In the genomic region with DNA sequence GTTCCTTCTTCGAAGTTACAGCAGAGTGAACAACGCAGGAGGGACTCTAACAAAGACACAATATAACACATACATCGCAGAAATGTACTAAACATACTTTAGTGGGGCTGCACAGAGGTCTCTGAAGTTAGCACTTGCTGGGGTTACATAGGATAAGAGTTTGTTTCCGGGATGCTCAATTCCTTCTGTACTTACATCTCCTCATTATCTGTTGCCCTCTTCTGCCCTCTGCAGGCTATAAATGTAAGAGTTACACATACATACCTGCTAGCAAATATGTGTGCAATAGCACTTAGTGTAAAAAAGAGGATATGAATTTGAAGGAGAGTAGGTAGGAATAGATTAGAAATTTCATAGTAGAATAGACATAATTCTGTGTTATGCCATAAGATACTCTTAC, we compare ENCODE assay signal across 8 mouse cellular contexts. TPM values are rescaled to one million over a fixed set of nuclear protein-coding genes. Genes with fewer than 3 reads are reported as not detected.
DNase-seq lines count a peak whose midpoint lies in the region; ATAC-seq and TF ChIP-seq lines count a peak whose summit lies in the region.

No protein-coding gene starts in this region.

- H3K27me3 ChIP-seq in heart, embryonic 10.5 days (ENCODE audit: insufficient read depth, poor library complexity, severe bottlenecking): no peaks in the 10 kb centered on the region

- H3K9me3 ChIP-seq in heart, embryonic 10.5 days: no peaks in the 10 kb centered on the region

- ATAC-seq in erythroid progenitor cell, adult 5-6 weeks (replicated peaks; ENCODE audit: low FRiP score, poor library complexity, severe bottlenecking): no peak; the same call in 1 of the 2 replicates

- no peak overlapping the region for H3K4me3 ChIP-seq in heart, embryonic 10.5 days
- no peak overlapping the region for H3K4me3 ChIP-seq in layer of hippocampus, adult 2 months

- peak; percentile 42 for DNase-seq in heart, adult 8-10 months (ENCODE audit: low spot score)
- no peak for DNase-seq in heart, embryonic 10.5 days (ENCODE audit: low spot score)
- DNase-seq in B cell, adult 2 months: peak; percentile 37
- DNase-seq in c-Kit-positive CD71-positive TER-119-negative erythroid progenitor cells, embryonic 14.5 days (ENCODE audit: low read depth): peak; percentile 38
- DNase-seq in forelimb bud, embryonic 11.5 days (ENCODE audit: low read depth, low spot score): peak; percentile 35
- DNase-seq in layer of hippocampus, adult 2 months (ENCODE audit: low spot score in 2 of 2): peak; percentile 51 to 61
- peak; percentile 75 for DNase-seq in naive thymus-derived CD4-positive, alpha-beta T cell, adult 2 months (ENCODE audit: low read depth)

- no peak overlapping the region for H3K27ac ChIP-seq in heart, embryonic 10.5 days
- no peak overlapping the region for H3K27ac ChIP-seq in layer of hippocampus, adult 2 months

- H3K36me3 ChIP-seq in heart, embryonic 10.5 days: no peaks in the 10 kb centered on the region

- TF ChIP-seq CTCF in layer of hippocampus, adult 2 months (conservative IDR thresholded peaks at IDR 0.05): peak; percentile 92

- WGBS in heart, embryonic 10.5 days: 46% methylated on average over 4 of the region's 4 CpGs

- H3K4me1 ChIP-seq in heart, embryonic 10.5 days: no peaks in the 10 kb centered on the region

RNA-seq across cellular contexts. Expression of a gene that starts 44.4 kb away (rescaled TPM):
- 10 to 100 TPM; 16.5 to 20.4 (median 18.7) TPM for total RNA-seq in heart, adult 8-10 months (2022)
- 43.3 and 50.2 TPM in 2 replicates for polyA plus RNA-seq in heart, embryonic 10.5 days (2016; fragmentation: Nextera tagmentation; extraction: Ambion mirVana)
- total RNA-seq in layer of hippocampus, adult 2 months (2021): 10 to 100 TPM; 26.2 to 31.5 TPM
- total RNA-seq in erythroid progenitor cell, adult 5-6 weeks (2015; ENCODE audit: low replicate concordance): 60.8 and 68.8 TPM in 2 replicates
- 67.4 and 68.5 TPM in 2 replicates for total RNA-seq in erythroid progenitor cell, adult 5-6 weeks (2017; ENCODE audit: low replicate concordance)
